Mouse (Mus musculus): ENCODE measurements at regions not wholly inside any gene's neighbourhood (a gene's known extent, or its start where the extent isn't known, plus 50 kb on each side); places are given as distances from the start of the nearest gene placed in this dataset.

- DNase-seq = no peak
These were observed 243.1 kb upstream of the Il12b start for GRCm38 (mm10) chr11:44156490-44157345.

- no peak for DNase-seq
These were observed 241.6 kb upstream of the Il12b start for GRCm38 (mm10) chr11:44158236-44158635.

GRCm38 (mm10) chr11:44161734-44162418 is 238.0 kb upstream of the Il12b start:
- no peak for DNase-seq

- DNase-seq = no peak
These were observed 236.8 kb upstream of the Il12b start for GRCm38 (mm10) chr11:44163049-44163448.

GRCm38 (mm10) chr11:44163748-44164147 is 236.1 kb upstream of the Il12b start:
- DNase-seq = no peak

GRCm38 (mm10) chr11:44164186-44164585 is 235.7 kb upstream of the Il12b start:
- no peak for DNase-seq

- no peak for DNase-seq
These were observed 232.0 kb upstream of the Il12b start for GRCm38 (mm10) chr11:44167724-44168500.

GRCm38 (mm10) chr11:44172478-44172877 is 227.4 kb upstream of the Il12b start:
- no peak for DNase-seq

DNA sequence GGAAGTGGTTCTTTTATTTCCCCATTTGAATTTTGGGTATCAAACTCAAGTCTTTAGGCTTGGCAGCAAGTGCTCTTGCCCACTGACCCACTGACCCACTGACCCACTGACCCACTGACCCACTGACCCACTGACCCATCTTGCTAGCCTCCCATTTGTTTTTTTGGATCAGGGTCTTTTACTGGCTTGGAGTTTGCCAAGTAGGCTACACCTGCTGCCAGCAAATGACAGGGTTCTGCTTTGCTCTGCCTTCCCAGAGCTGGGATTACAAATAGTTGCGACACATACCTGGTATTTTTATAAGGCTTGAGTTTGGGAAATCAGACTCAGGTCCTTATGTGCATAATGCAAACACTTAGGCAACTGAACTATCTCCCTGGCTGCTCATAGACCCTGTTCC is 226.7 kb upstream of the Il12b start:
- no peak for DNase-seq

DNA sequence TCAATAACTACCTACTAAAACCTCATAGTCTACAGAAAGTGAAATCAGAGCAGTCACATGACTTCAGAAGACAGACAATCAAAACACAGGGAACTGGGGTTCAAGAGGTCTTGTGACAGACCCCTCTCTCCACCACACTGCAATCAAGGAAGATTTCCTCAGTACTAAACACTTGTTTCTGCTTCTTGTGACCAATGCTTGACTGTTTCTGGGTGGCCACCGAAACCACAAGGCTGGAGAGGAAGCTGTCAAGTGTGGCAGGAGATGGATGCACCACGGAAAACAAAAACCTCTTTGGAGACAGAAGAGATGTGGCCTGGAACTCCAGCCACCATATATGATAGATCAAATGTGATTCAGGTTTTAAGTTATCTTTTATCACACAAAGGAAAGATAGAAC is 225.3 kb upstream of the Il12b start:
- no peak for DNase-seq

GRCm38 (mm10) chr11:44179711-44180110 is 220.2 kb upstream of the Il12b start:
- DNase-seq = peak; percentile 53

- DNase-seq = no peak
These were observed 216.0 kb upstream of the Il12b start for GRCm38 (mm10) chr11:44183823-44184222.

- no peak for DNase-seq
These were observed 214.5 kb upstream of the Il12b start for GRCm38 (mm10) chr11:44185218-44185890.

DNA sequence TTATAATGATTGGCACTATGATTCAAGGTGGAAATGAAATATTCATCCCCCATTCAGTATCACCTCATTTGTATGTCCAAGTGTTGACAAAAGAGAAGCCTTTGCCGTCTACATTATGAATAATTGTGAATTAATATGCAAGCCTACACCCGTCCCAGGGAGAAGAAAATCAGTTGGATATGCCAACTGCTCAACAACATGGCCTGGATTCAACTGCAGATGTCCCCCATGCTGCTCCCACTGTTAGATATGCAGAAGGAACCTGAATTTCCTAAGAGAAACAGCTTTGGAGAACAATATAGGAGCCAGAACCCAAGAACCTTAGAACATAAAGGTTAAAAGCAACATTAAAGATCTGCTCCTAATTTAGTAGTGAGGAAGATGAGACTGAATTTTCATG is 211.7 kb upstream of the Il12b start:
- DNase-seq = no peak

DNA sequence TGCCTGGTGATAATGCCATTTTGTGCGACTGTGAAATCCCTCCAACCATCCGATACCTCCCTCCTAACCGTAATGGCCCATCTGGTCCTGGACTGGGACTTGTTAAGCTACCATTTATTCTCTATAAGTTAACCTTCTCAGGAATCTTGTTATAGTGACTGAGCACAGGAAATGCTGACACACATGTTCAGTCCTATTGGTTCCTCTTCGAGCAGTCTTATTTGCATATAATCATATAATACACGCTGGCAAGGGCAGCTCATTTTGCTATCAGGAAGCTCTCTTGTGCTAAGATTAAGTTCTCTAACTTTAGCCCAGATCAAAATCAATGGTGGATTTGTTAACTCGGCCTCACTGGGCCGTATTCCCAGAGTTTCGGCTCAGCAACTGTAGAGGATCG is 206.1 kb upstream of the Il12b start:
- no peak for DNase-seq

GRCm38 (mm10) chr11:44202716-44203115 is 197.1 kb upstream of the Il12b start:
- DNase-seq = no peak

DNA sequence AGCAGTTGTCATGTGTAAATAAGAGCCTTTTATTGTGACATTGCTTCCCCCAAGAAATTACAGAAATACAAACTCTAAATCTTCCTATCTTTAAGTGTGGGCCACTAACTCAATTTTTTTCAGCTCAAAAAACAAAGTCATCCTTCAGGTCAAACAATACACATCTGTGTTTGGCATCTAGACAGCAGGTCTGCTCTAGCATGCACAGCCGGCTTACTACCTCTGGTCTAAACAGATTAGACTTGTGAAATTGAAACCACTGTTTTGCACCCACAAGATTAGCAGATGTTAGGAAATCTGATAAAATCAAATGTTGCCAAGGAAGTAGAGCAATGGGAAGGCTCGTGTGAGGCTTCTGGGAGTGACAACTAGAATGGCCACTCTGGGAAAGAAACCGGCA is 195.5 kb upstream of the Il12b start:
- DNase-seq = no peak

DNA sequence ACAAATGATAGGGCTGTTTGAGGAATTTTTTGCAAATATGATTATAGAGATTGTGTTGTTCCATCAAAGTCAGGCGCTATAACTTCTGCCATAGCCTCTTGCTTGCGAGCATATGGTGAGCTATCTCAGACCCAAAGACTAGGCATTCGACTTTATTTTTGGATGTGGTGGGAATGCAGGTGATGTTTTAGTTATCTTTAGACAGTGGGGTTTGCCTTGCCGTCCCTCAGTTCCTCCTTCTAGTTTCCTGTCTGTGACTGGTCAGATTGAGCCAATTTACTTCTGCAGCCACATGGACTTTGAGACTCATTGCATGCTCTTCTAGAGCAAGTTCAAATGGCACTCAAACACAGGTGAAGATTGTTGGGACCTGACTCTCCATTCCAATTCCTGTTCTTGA is 193.0 kb upstream of the Il12b start:
- no peak for DNase-seq

GRCm38 (mm10) chr11:44211871-44212441 is 187.9 kb upstream of the Il12b start:
- peak; percentile 57 for DNase-seq

DNA sequence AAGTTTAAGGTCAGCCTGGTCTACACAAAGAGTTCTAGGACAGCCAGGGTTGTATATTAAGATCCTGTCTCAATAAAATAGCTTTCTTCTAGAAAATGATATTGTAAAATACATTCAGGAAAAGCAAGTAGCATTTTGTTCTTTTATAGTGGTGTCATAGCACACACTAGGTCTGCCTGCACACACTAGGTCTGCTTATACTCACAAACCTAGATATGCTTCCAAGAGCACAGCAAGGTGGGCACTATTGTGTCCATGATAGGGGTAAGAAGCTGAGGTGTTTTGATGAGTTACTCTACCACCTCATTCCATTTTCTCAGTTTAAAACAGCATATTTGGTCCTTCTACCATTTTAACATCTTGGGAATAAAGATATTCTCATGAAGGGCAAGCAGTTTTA is 185.8 kb upstream of the Il12b start:
- no peak for DNase-seq

- DNase-seq = no peak
These were observed 183.5 kb upstream of the Il12b start for GRCm38 (mm10) chr11:44216346-44216745.

DNA sequence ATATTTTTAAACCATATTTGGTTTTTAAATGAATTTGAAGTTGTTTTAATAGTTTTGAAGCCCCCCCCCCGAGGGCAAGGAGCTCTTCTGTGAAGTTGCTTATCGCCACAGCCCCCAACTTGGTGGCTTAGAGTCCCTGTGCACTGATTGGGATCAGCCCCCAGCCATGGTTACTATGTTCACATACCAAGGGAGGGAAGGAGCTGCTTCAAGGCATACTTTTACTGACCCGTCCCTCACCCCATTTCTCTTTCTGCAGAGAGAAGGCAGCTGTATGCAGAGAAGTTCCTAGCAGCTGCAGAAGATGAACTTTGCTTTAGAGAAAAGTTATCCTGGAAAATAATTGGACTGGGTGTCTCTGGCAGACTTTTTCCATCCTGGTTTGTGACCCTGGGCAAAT is 179.9 kb upstream of the Il12b start:
- no peak for DNase-seq
